Mouse (Mus musculus) testis, postnatal 10 days (tissue): ENCODE results near the gene Klc4.

Experiments
- DNase-seq: peaks from one replicate; pipeline ENCODE4 v3.0.0; 2021; ENCODE audit warnings: low spot score

The Klc4 gene

DNA sequence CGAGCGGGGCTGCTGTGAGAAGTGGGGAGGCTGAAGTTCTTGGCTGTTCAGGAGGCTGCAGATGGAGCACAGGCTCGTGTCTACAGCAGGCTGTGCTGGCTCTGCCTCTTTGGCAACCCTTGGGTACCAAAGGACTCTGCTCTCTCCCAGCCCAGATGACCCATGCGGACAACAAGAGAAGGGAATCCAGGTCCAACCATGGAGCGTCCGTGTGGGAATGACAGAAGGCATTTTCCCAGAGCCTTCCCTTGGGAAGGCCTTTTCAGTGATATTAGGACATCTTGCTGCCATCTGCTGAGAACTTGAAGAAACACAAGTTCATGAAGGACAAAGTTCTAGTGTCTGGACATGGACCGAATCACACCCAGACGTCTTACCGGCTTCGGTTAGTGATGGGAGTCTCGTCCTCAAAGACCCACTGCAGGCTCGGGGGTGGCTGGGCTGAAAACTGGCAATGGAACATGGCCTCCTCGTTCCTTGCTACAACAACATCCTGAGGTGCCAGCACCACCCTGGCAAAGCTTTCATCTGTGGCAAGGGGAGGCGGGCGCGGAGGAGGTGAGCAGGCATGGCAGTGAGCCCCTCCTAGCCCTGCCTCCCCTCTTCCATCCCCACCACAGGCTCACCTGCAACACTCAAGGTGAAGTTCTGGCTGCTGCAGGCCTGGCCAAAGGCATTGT is 56.0 kb downstream of the Klc4 start:
- DNase-seq, result no peak

DNA sequence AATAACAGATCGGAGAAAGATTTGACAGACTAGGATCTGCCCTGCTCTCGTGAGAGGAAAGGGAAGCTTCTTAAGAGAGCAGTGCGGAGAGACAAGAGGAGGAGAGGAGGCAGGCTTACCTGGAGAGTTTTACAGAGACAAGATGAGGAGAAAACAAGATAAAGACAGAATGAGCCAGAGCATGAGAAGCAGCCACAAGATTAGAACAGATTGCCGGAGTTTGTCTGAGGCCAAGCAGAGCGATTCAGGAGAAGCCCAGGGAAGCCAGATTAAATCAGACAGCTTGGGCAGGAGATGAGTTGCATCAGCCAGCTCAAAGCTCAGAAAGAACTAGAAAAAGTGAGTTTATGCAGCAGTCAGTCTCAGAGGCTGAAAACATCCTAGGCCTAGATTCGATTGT is 56.9 kb downstream of the Klc4 start:
- DNase-seq, result no peak

DNA sequence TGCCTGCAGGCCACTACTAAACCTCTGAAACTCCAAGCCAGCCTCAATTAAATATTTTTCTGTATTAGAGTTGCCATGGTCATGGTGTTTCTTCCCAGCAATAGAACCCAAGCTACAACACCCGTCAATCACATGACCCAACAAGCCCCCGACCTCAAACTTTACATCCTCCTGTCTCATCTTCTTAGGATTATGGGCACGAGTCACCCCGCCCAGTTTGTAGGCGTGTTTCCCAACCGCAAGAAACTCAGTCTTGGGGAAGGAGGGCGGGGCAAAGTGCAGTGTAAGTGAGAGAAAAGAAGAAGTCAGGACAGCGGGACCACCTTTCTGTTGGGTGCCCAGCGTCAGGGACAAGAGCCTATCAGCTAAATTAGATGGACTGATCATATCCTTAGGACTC is 57.6 kb downstream of the Klc4 start:
- DNase-seq, result no peak

DNA sequence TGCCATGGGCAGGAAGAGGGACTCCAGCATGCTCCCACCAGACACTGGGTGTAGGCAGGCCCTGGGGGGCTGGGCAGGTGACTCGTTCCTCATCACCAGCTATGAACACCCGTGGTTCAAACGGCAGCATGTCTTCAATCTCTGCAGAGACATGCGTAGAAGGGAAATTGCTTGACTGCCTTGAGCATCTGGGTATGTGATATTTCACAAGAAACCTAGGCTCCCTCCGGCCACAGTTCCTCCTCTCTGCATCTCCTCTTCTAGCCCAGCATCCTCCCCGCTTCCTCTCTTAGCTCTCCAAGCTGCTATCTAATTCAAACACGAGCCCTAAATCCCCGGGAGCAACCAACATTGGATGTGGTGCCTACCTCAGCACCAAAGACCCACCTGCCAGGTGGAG is 59.5 kb downstream of the Klc4 start:
- DNase-seq, result no peak
